Mouse (Mus musculus): Measurements from ENCODE around the gene Hydin. TPM values are rescaled to one million over a fixed set of nuclear protein-coding genes. Genes with fewer than 3 reads are reported as not detected.

The Hydin gene
- polyA plus RNA-seq, 1 experiment from 2014 or later = 0.03 TPM

GRCm38 (mm10) chr8:110633814-110634213, 367.0 kb downstream of the Hydin start:
- H3K4me3 ChIP-seq (replicated peaks; ENCODE audit: low read depth, low read length) = no peak overlapping the region
- no peaks in the 10 kb centered on the region for H3K9me3 ChIP-seq (replicated peaks; ENCODE audit: low read length)
- whole genome bisulfite sequencing = 95% methylated on average over 3 of the region's 3 CpGs
- no peaks in the 10 kb centered on the region for H3K27me3 ChIP-seq (ENCODE audit: insufficient read depth, low read length)
- DNase-seq (ENCODE audit: low spot score) (no peak), ATAC-seq (replicated peaks; ENCODE audit: low FRiP score, low read depth) (no peak)
- H3K9ac ChIP-seq (ENCODE audit: low read depth, low read length) = no peak overlapping the region
- H3K36me3 ChIP-seq (ENCODE audit: insufficient read depth, low read length) = peaks cover 58% of the 10 kb centered on the region
- no peak for TF ChIP-seq CTCF (IDR thresholded peaks at IDR 0.05; ENCODE audit: low read depth)
- H3K4me1 ChIP-seq (replicated peaks; ENCODE audit: insufficient read depth, low read length) = no peaks in the 10 kb centered on the region
- no peak overlapping the region for H3K27ac ChIP-seq
- H3K4me2 ChIP-seq (ENCODE audit: low read length) = no peak overlapping the region

- no peak overlapping the region for H3K27ac ChIP-seq
- WGBS = 95% methylated on average over 6 of the region's 6 CpGs
- H3K4me2 ChIP-seq (ENCODE audit: low read length) = no peak overlapping the region
- no peak overlapping the region for H3K9ac ChIP-seq (ENCODE audit: low read depth, low read length)
- no peak overlapping the region for H3K4me3 ChIP-seq (replicated peaks; ENCODE audit: low read depth, low read length)
- no peak for DNase-seq (ENCODE audit: low spot score)
- no peaks in the 10 kb centered on the region for H3K4me1 ChIP-seq (replicated peaks; ENCODE audit: insufficient read depth, low read length)
- H3K27me3 ChIP-seq (ENCODE audit: insufficient read depth, low read length) = no peaks in the 10 kb centered on the region
- no peaks in the 10 kb centered on the region for H3K9me3 ChIP-seq (replicated peaks; ENCODE audit: low read length)
- H3K36me3 ChIP-seq (ENCODE audit: insufficient read depth, low read length) = peaks cover 58% of the 10 kb centered on the region
- ATAC-seq (replicated peaks; ENCODE audit: low FRiP score, low read depth) = no peak
- no peak for TF ChIP-seq CTCF (IDR thresholded peaks at IDR 0.05; ENCODE audit: low read depth)
Measured at GRCm38 (mm10) chr8:110636182-110636581, 369.4 kb downstream of the Hydin start.

- no peak for ATAC-seq (replicated peaks; ENCODE audit: low FRiP score, low read depth)
- no peaks in the 10 kb centered on the region for H3K27me3 ChIP-seq (ENCODE audit: insufficient read depth, low read length)
- no peak for TF ChIP-seq CTCF (IDR thresholded peaks at IDR 0.05; ENCODE audit: low read depth)
- no peaks in the 10 kb centered on the region for H3K4me1 ChIP-seq (replicated peaks; ENCODE audit: insufficient read depth, low read length)
- DNase-seq (ENCODE audit: low spot score) = no peak
- no peaks in the 10 kb centered on the region for H3K9me3 ChIP-seq (replicated peaks; ENCODE audit: low read length)
- H3K4me2 ChIP-seq (ENCODE audit: low read length) = no peak overlapping the region
- H3K9ac ChIP-seq (ENCODE audit: low read depth, low read length) = no peak overlapping the region
- peaks cover 16% of the 10 kb centered on the region; the same call in 1 of the 2 replicates for H3K36me3 ChIP-seq (ENCODE audit: insufficient read depth, low read length)
- H3K4me3 ChIP-seq (replicated peaks; ENCODE audit: low read depth, low read length) = no peak overlapping the region
- H3K27ac ChIP-seq = no peak overlapping the region
- 91% methylated on average over 5 of the region's 5 CpGs for WGBS
Measured at GRCm38 (mm10) chr8:110642331-110642730, 375.6 kb downstream of the Hydin start.

DNA sequence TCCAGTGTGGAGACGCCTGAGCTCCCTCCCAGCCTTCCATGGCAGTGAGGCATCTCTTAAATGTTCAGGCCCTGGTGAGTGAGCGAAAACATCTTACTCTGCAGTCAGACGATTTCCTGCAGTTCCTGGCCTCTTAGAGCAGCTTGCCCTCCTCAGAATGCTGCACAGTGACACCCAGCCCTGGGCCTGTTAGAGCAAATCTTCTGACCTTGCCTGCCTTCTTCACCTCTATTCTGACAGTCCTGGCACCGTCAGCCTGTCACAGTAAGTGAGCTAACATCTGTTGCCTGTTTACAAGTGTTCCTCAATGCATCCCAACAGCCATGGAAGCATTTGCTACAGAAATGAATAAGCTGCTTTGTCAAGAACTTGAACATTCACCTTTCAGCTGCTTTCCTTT, 376.4 kb downstream of the Hydin start:
- 57% methylated on average over 4 of the region's 4 CpGs for WGBS
- H3K4me2 ChIP-seq (ENCODE audit: low read length) = no peak overlapping the region
- DNase-seq (ENCODE audit: low spot score) = peak; percentile 25
- no peak for ATAC-seq (replicated peaks; ENCODE audit: low FRiP score, low read depth)
- no peaks in the 10 kb centered on the region for H3K4me1 ChIP-seq (replicated peaks; ENCODE audit: insufficient read depth, low read length)
- H3K9me3 ChIP-seq (replicated peaks; ENCODE audit: low read length) = no peaks in the 10 kb centered on the region
- H3K27ac ChIP-seq = no peak overlapping the region
- no peak for TF ChIP-seq CTCF (IDR thresholded peaks at IDR 0.05; ENCODE audit: low read depth)
- peaks cover 12% of the 10 kb centered on the region; the same call in 1 of the 2 replicates for H3K36me3 ChIP-seq (ENCODE audit: insufficient read depth, low read length)
- no peak overlapping the region for H3K9ac ChIP-seq (ENCODE audit: low read depth, low read length)
- H3K27me3 ChIP-seq (ENCODE audit: insufficient read depth, low read length) = no peaks in the 10 kb centered on the region
- no peak overlapping the region for H3K4me3 ChIP-seq (replicated peaks; ENCODE audit: low read depth, low read length)

DNA sequence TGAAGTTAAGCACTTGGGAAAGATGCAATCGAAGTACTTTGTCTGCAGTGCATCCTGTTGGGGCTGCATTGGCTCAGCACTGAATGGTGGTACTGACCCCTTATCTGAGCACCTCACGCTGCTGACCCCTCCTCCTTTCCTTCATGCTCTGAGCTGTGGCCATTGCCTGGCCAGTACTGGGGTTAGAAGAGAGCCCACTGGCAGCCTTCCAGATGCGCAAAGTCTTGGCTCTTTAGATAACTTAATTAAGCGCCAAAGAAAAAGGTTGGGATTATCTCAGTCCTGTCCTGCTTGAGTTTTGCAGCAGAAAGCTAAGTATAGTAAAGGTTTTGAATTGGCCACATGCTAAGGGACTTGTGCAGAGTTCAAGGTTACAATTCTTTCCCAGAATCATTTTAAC, 377.6 kb downstream of the Hydin start:
- H3K27ac ChIP-seq = no peak overlapping the region
- no peak overlapping the region for H3K9ac ChIP-seq (ENCODE audit: low read depth, low read length)
- H3K36me3 ChIP-seq (ENCODE audit: insufficient read depth, low read length) = peaks cover 14% of the 10 kb centered on the region; the same call in 1 of the 2 replicates
- H3K9me3 ChIP-seq (replicated peaks; ENCODE audit: low read length) = no peaks in the 10 kb centered on the region
- no peak overlapping the region for H3K4me3 ChIP-seq (replicated peaks; ENCODE audit: low read depth, low read length)
- TF ChIP-seq CTCF (IDR thresholded peaks at IDR 0.05; ENCODE audit: low read depth) = no peak
- H3K4me2 ChIP-seq (ENCODE audit: low read length) = no peak overlapping the region
- 87% methylated on average over 4 of the region's 4 CpGs for WGBS
- DNase-seq (ENCODE audit: low spot score) (no peak), ATAC-seq (replicated peaks; ENCODE audit: low FRiP score, low read depth) (no peak)
- no peaks in the 10 kb centered on the region for H3K27me3 ChIP-seq (ENCODE audit: insufficient read depth, low read length)
- no peaks in the 10 kb centered on the region for H3K4me1 ChIP-seq (replicated peaks; ENCODE audit: insufficient read depth, low read length)

GRCm38 (mm10) chr8:110644901-110645300, 378.1 kb downstream of the Hydin start:
- H3K4me3 ChIP-seq (replicated peaks; ENCODE audit: low read depth, low read length) = no peak overlapping the region
- DNase-seq (ENCODE audit: low spot score) = no peak
- no peak for TF ChIP-seq CTCF (IDR thresholded peaks at IDR 0.05; ENCODE audit: low read depth)
- no peak overlapping the region for H3K4me2 ChIP-seq (ENCODE audit: low read length)
- H3K27ac ChIP-seq = no peak overlapping the region
- peaks cover 14% of the 10 kb centered on the region; the same call in 1 of the 2 replicates for H3K36me3 ChIP-seq (ENCODE audit: insufficient read depth, low read length)
- ATAC-seq (replicated peaks; ENCODE audit: low FRiP score, low read depth) = no peak
- H3K27me3 ChIP-seq (ENCODE audit: insufficient read depth, low read length) = no peaks in the 10 kb centered on the region
- WGBS = 86% methylated on average over 2 of the region's 2 CpGs
- no peaks in the 10 kb centered on the region for H3K4me1 ChIP-seq (replicated peaks; ENCODE audit: insufficient read depth, low read length)
- H3K9me3 ChIP-seq (replicated peaks; ENCODE audit: low read length) = no peaks in the 10 kb centered on the region
- H3K9ac ChIP-seq (ENCODE audit: low read depth, low read length) = no peak overlapping the region

DNA sequence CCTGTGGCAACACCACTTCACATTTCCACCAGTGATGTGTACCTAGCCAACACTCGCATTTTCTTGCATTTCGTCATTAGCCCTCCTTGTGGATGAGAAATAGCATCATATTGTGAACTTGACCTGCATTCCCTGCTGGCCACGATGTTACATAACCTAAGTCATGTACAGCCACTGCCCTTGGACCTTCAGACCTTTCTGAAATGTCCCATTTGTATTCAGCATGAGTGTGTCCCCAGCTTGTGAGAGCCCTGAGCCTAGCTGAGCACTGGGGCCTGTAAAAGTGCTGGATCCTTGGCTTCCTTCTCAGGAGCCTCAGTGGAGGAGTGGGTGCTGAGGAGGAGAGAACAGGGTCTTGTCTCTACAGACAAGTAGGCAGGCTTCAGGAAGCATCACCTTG, 378.6 kb downstream of the Hydin start:
- Histone ChIP-seq H3K36me3 (ENCODE audit: insufficient read depth, low read length) (peaks cover 14% of the 10 kb centered on the region; the same call in 1 of the 2 replicates), H3K9ac (ENCODE audit: low read depth, low read length) (no peak overlapping the region), H3K27me3 (ENCODE audit: insufficient read depth, low read length) (no peaks in the 10 kb centered on the region), H3K4me3 (replicated peaks; ENCODE audit: low read depth, low read length) (no peak overlapping the region), H3K4me2 (ENCODE audit: low read length) (no peak overlapping the region), H3K27ac (no peak overlapping the region), H3K9me3 (replicated peaks; ENCODE audit: low read length) (no peaks in the 10 kb centered on the region), H3K4me1 (replicated peaks; ENCODE audit: insufficient read depth, low read length) (no peaks in the 10 kb centered on the region)
- 80% methylated on average over 3 of the region's 3 CpGs for WGBS
- no peak for TF ChIP-seq CTCF (IDR thresholded peaks at IDR 0.05; ENCODE audit: low read depth)
- DNase-seq (ENCODE audit: low spot score) = no peak
- no peak for ATAC-seq (replicated peaks; ENCODE audit: low FRiP score, low read depth)

Measured in kidney, postnatal 0 days (tissue).